Mouse (Mus musculus) thymus, adult 2 months (tissue): Measurements from ENCODE around the gene Cavin1. TPM values are rescaled to one million over a fixed set of nuclear protein-coding genes. Genes with fewer than 3 reads are reported as not detected.

Experiments
- DNase-seq: peaks from one replicate; pipeline ENCODE4 v3.0.0; 2021
- H3K27ac ChIP-seq: fragments of 200-500 bp; 2 replicates; pipeline ENCODE4 v1.5.1; 2012; ENCODE audit warnings: low read length, control low read depth; ENCODE audit not compliant: control insufficient read depth, insufficient read depth
- H3K27me3 ChIP-seq: fragments of 200-500 bp; 2 replicates; pipeline ENCODE4 v1.6.1; 2012; ENCODE audit warnings: mild to moderate bottlenecking, low read length, moderate library complexity, mixed read lengths; ENCODE audit not compliant: control insufficient read depth, insufficient read depth
- H3K36me3 ChIP-seq: fragments of 200-500 bp; 2 replicates; pipeline ENCODE4 v1.6.1; 2012; ENCODE audit warnings: mild to moderate bottlenecking, low read length, moderate library complexity; ENCODE audit not compliant: control insufficient read depth, insufficient read depth
- H3K4me1 ChIP-seq: fragments of 200-500 bp; replicated peaks from 2 replicates; pipeline ENCODE4 v1.6.1; 2012; ENCODE audit warnings: low read length; ENCODE audit not compliant: control insufficient read depth, insufficient read depth
- H3K4me3 ChIP-seq: fragments of 200-500 bp; 2 replicates; pipeline ENCODE4 v1.5.1; 2012; ENCODE audit warnings: mild to moderate bottlenecking, low read length, control low read depth, moderate library complexity; ENCODE audit not compliant: control insufficient read depth, insufficient read depth
- CTCF ChIP-seq: fragments of 200-500 bp; IDR thresholded peaks from 2 replicates; pipeline ENCODE4 v1.5.1; 2012; ENCODE audit warnings: mild to moderate bottlenecking, control low read depth, low read length, moderate library complexity, borderline replicate concordance; ENCODE audit not compliant: control insufficient read depth, poor library complexity, insufficient read depth; ENCODE audit errors: extremely low read depth
- POLR2A ChIP-seq: fragments of 200-500 bp; IDR thresholded peaks from 2 replicates; pipeline ENCODE4 v1.6.1; 2012; ENCODE audit warnings: mild to moderate bottlenecking, low read length, control low read depth, moderate library complexity; ENCODE audit not compliant: control insufficient read depth, poor library complexity, insufficient read depth; ENCODE audit errors: extremely low read depth
- WGBS: fragments of 180-500 bp; shearing (Covaris S2); methylation state at CpG from one replicate; pipeline ENCODE4 v1.1.7; 2018; 5-methylcytosine and 5-hydroxymethylcytosine counted together
- polyA plus RNA-seq: library from polyadenylated mRNA; depleted of rRNA; stranded (reverse); fragments of >200 nt; gene quantifications from 2 replicates; pipeline ENCODE4 v1.2.3, GENCODE M21; 2012; rRNA removed

Gene Cavin1
- polyA plus RNA-seq, 1 experiment, result 22.4 TPM

DNA sequence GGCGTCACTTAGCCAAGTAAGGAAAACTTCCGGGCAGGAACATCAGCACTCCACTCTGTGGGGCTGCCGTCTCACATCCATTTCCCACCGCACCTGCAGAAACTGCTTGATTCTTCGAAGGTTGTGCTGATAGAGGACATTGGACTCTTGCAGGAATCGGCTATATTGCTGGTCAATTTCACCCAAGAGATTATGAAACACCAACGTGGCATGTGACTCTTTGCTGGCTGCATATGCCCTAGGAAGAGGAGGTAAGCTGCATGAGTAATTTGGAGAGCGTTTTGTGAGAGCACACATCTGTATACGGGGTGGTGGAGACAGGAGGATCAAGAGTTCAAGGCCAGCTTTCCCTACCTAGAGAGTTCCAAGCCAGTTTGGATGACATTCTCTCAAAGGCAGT, 62.1 kb downstream of the Cavin1 start:
- peaks cover 55% of the 10 kb centered on the region for H3K36me3 ChIP-seq
- H3K4me1 ChIP-seq, result no peaks in the 10 kb centered on the region
- H3K27ac ChIP-seq, result no peak overlapping the region
- WGBS, result 96% methylated on average over 9 of the region's 9 CpGs
- no peak for DNase-seq
- H3K4me3 ChIP-seq, result no peak overlapping the region
- no peaks in the 10 kb centered on the region for H3K27me3 ChIP-seq
- TF ChIP-seq POLR2A (no peak), CTCF (no peak)

DNA sequence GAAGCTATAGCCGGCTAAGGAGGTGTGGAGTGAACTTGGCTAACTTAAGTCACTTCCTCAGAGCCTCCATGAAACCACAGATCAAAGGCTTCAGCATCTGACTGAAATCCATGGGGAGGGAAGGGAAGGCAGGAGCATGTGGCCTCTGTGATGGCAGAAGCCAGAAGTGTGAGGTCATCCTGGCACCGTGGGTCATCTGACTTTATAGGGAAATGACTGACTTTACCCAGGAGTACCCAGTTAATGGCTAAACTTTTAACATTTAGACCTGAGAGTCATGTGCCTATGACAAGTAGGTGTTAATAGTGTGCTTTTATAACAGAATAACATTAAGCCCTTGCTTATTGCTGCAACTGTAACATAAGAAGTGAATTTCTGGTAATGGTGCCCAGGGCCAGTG, 62.6 kb downstream of the Cavin1 start:
- Histone ChIP-seq H3K4me1 (no peaks in the 10 kb centered on the region), H3K27me3 (no peaks in the 10 kb centered on the region), H3K27ac (no peak overlapping the region), H3K36me3 (peaks cover 60% of the 10 kb centered on the region), H3K4me3 (no peak overlapping the region)
- no peak for DNase-seq
- no peak for TF ChIP-seq POLR2A
- 92% methylated on average over 2 of the region's 2 CpGs for WGBS

DNA sequence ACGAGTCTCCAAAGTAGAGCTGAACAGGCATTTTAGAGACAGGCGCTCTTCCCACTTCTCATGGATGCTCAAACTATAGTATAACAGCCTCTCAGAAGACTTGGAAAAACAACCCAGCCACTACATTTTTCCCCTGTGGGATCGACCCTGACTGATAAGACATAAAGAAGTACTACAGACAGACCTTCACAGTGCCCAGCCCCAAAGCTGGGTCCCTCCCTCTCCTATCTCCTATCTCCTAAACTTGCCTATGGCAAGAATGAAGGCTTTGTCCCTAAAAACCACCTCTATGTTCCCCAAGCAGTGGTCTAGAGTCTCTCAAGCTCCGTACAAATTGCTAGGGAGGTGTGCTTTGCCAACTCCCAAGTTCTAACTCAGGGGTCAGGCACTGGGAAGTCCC, 63.8 kb downstream of the Cavin1 start:
- no peak overlapping the region for H3K27ac ChIP-seq
- no peaks in the 10 kb centered on the region for H3K27me3 ChIP-seq
- no peak for DNase-seq
- peaks cover 71% of the 10 kb centered on the region for H3K36me3 ChIP-seq
- 92% methylated on average over 4 of the region's 4 CpGs for WGBS
- no peak for TF ChIP-seq POLR2A
- no peak for TF ChIP-seq CTCF
- no peak overlapping the region for H3K4me3 ChIP-seq
- H3K4me1 ChIP-seq, result no peaks in the 10 kb centered on the region

Other genes with a start within 250 kb of the Cavin1 start
- gene Rab5c, start 232.7 kb downstream of the Cavin1 start, polyA plus RNA-seq, result 290 and 304 TPM in 2 replicates
- gene Kcnh4, start 210.9 kb downstream of the Cavin1 start, polyA plus RNA-seq, result 1.1 and 1.2 TPM in 2 replicates
- gene Hcrt, start 208.0 kb downstream of the Cavin1 start, polyA plus RNA-seq, result 0.57 TPM in 1 of 2 replicates, not detected in the other
- 6.8 and 7.9 TPM in 2 replicates for gene Ghdc, start 199.9 kb downstream of the Cavin1 start, polyA plus RNA-seq
- gene Stat5b, start 120.2 kb downstream of the Cavin1 start, polyA plus RNA-seq, result 178 and 204 TPM in 2 replicates
- gene Stat5a, start 111.5 kb downstream of the Cavin1 start, polyA plus RNA-seq, result 136 and 161 TPM in 2 replicates
- 140 and 147 TPM in 2 replicates for gene Stat3, start 31.3 kb downstream of the Cavin1 start, polyA plus RNA-seq
- 35.9 and 39.7 TPM in 2 replicates for gene Atp6v0a1, start 38.6 kb upstream of the Cavin1 start, polyA plus RNA-seq
- 24.3 and 25.2 TPM in 2 replicates for gene Naglu, start 99.1 kb upstream of the Cavin1 start, polyA plus RNA-seq
- 0.40 and 0.93 TPM in 2 replicates for gene Hsd17b1, start 107.5 kb upstream of the Cavin1 start, polyA plus RNA-seq
- 68.5 and 74.2 TPM in 2 replicates for gene Coasy, start 111.7 kb upstream of the Cavin1 start, polyA plus RNA-seq
- gene Mlx, start 116.4 kb upstream of the Cavin1 start, polyA plus RNA-seq, result 79.1 and 110 TPM in 2 replicates
- 6.0 and 6.1 TPM in 2 replicates for gene Psmc3ip, start 124.5 kb upstream of the Cavin1 start, polyA plus RNA-seq
- 118 and 130 TPM in 2 replicates for gene Retreg3, start 149.0 kb upstream of the Cavin1 start, polyA plus RNA-seq
- gene Tubg1, start 149.1 kb upstream of the Cavin1 start, polyA plus RNA-seq, result 50.3 and 67.4 TPM in 2 replicates
- gene Tubg2, start 185.0 kb upstream of the Cavin1 start, polyA plus RNA-seq, result 2.6 and 3.3 TPM in 2 replicates
- 4.5 and 5.3 TPM in 2 replicates for gene Cntnap1, start 199.6 kb upstream of the Cavin1 start, polyA plus RNA-seq
- 11.9 and 12.1 TPM in 2 replicates for gene Plekhh3, start 200.5 kb upstream of the Cavin1 start, polyA plus RNA-seq
- 2.9 and 3.9 TPM in 2 replicates for gene Ccr10, start 204.6 kb upstream of the Cavin1 start, polyA plus RNA-seq